Mouse (Mus musculus): ENCODE measurements around the gene Ankzf1. TPM values are rescaled to one million over a fixed set of nuclear protein-coding genes. Genes with fewer than 3 reads are reported as not detected.

Gene Ankzf1
- polyA plus RNA-seq, 1 experiment from 2014 or later, result 23.2 TPM

GRCm38 (mm10) chr1:75216797-75217585 is 25.0 kb downstream of the Ankzf1 start:
- Histone ChIP-seq H3K4me3 (no peak overlapping the region), H3K27ac (no peak overlapping the region), H3K9ac (no peak overlapping the region), H3K27me3 (peaks cover 49% of the 10 kb centered on the region), H3K4me2 (0 out of 2 replicates have a peak overlapping the region, but pooled peaks have one; percentile 92), H3K9me3 (no peaks in the 10 kb centered on the region), H3K4me1 (peaks cover 39% of the 10 kb centered on the region), H3K36me3 (peaks cover 30% of the 10 kb centered on the region; the same call in 1 of the 2 replicates)
- ATAC-seq (ENCODE audit: borderline replicate concordance, extremely low read depth, low FRiP score, low TSS enrichment), result no peak
- 66% methylated on average over 13 of the region's 13 CpGs for WGBS

DNA sequence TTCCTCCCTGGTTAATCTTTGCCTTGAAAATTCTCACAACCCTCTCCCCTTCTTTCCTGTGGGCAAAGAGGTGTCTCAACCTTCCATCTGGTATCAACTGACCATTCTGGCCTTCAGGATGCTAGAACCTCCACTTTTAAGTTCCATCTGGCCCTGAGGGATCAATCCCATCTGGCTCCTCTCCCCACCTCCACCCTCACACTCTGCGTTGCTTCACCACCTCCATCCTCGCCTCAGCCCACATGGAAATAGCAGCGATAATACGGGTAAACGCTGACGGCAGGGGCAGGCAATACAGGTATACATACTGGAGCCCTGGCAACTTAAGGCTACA is 25.9 kb downstream of the Ankzf1 start:
- 1% methylated on average over 6 of the region's 6 CpGs for WGBS
- Histone ChIP-seq H3K4me1 (peaks cover 32% of the 10 kb centered on the region), H3K9me3 (no peaks in the 10 kb centered on the region), H3K36me3 (peaks cover 25% of the 10 kb centered on the region; the same call in 1 of the 2 replicates), H3K4me3 (peak overlapping the region; percentile 51), H3K9ac (0 out of 2 replicates have a peak overlapping the region, but pooled peaks have one; percentile 38), H3K27me3 (peaks cover 49% of the 10 kb centered on the region), H3K27ac (no peak overlapping the region), H3K4me2 (peak overlapping the region; percentile 92)
- no peak for ATAC-seq (ENCODE audit: borderline replicate concordance, extremely low read depth, low FRiP score, low TSS enrichment)

- Histone ChIP-seq H3K27me3 (peaks cover 49% of the 10 kb centered on the region), H3K4me1 (peaks cover 32% of the 10 kb centered on the region), H3K4me3 (peak overlapping the region; percentile 51), H3K9ac (peak overlapping the region; percentile 38), H3K9me3 (no peaks in the 10 kb centered on the region), H3K4me2 (peak overlapping the region; percentile 92), H3K36me3 (peaks cover 20% of the 10 kb centered on the region; the same call in 1 of the 2 replicates), H3K27ac (no peak overlapping the region)
- peak; percentile 36; the same call in 1 of the 2 replicates for ATAC-seq (ENCODE audit: borderline replicate concordance, extremely low read depth, low FRiP score, low TSS enrichment)
- WGBS, result under 1% methylated on average over 38 of the region's 38 CpGs
These were observed 26.5 kb downstream of the Ankzf1 start for GRCm38 (mm10) chr1:75218227-75219001.

DNA sequence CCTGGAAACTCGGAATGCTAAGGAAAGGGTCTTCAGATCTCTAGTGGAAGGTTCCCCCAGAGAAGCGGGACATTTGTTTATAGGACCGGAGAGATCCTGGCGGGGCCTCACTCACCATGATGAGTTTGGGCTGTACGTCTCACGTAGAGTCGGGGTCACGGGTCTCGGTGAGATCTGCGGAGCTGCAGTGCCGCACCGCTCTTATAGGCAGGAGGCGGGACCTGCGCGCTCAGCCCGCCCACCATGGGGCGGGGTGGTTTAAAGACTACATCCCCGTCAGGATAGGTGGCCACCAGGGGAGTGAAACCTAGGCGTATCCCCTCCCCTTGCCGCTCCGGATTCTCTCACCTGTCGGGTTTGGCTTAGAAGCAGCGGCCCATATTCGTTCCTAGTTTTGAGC is 27.1 kb downstream of the Ankzf1 start:
- Histone ChIP-seq H3K4me2 (peak overlapping the region; percentile 92), H3K27me3 (peaks cover 49% of the 10 kb centered on the region), H3K9me3 (no peaks in the 10 kb centered on the region), H3K9ac (peak overlapping the region; percentile 38), H3K4me1 (peaks cover 26% of the 10 kb centered on the region), H3K27ac (no peak overlapping the region), H3K4me3 (peak overlapping the region; percentile 51), H3K36me3 (peaks cover 13% of the 10 kb centered on the region; the same call in 1 of the 2 replicates)
- WGBS, result 1% methylated on average over 24 of the region's 24 CpGs
- ATAC-seq (ENCODE audit: borderline replicate concordance, extremely low read depth, low FRiP score, low TSS enrichment), result peak; percentile 89

GRCm38 (mm10) chr1:75219531-75219930 is 27.6 kb downstream of the Ankzf1 start, which contains the start of gene Tuba4a:
Gene Tuba4a (minus strand): TSS chr1:75219865.
- Histone ChIP-seq H3K36me3 (peaks cover 9% of the 10 kb centered on the region; the same call in 1 of the 2 replicates), H3K9me3 (no peaks in the 10 kb centered on the region), H3K27me3 (peaks cover 49% of the 10 kb centered on the region), H3K4me2 (peak within 1 kb of the TSS; percentile 92), H3K4me1 (peaks cover 21% of the 10 kb centered on the region), H3K27ac (no peak within 1 kb of the TSS), H3K4me3 (peak within 1 kb of the TSS; percentile 51), H3K9ac (peak within 1 kb of the TSS; percentile 38)
- under 1% methylated on average over 34 of the region's 34 CpGs for WGBS
- ATAC-seq (ENCODE audit: borderline replicate concordance, extremely low read depth, low FRiP score, low TSS enrichment), result peak; percentile 32; the same call in 1 of the 2 replicates

DNA sequence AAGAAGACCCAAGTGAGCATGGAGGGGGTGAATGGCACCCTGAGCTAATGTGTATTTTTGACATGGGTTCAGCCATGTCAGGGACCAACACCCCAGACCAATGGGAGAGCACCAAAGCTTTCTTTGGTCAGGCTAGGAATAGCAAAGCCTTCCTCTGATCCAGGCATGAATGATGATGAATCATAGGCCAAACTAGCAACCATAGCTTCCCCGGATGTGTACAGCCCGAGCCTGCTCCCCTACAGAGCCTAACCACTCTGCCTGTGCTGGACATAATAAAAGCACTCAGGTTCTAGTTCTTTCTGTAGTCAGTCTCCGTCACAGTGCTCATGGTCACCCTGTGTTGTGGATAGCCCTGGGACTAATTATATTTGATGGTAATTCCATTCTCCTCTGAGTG is 29.6 kb downstream of the Ankzf1 start:
- H3K4me1 ChIP-seq, result peaks cover 20% of the 10 kb centered on the region
- no peak overlapping the region for H3K27ac ChIP-seq
- H3K9me3 ChIP-seq, result no peaks in the 10 kb centered on the region
- no peak overlapping the region for H3K4me2 ChIP-seq
- peaks cover 49% of the 10 kb centered on the region for H3K27me3 ChIP-seq
- no peak overlapping the region for H3K9ac ChIP-seq
- no peak overlapping the region for H3K4me3 ChIP-seq
- H3K36me3 ChIP-seq, result no peaks in the 10 kb centered on the region
- ATAC-seq (ENCODE audit: borderline replicate concordance, extremely low read depth, low FRiP score, low TSS enrichment), result no peak
- WGBS, result 72% methylated on average over 3 of the region's 3 CpGs

GRCm38 (mm10) chr1:75222926-75223325 is 31.0 kb downstream of the Ankzf1 start:
- Histone ChIP-seq H3K4me3 (no peak overlapping the region), H3K27ac (no peak overlapping the region), H3K9me3 (no peaks in the 10 kb centered on the region), H3K27me3 (peaks cover 38% of the 10 kb centered on the region), H3K4me1 (peaks cover 17% of the 10 kb centered on the region), H3K4me2 (no peak overlapping the region), H3K9ac (no peak overlapping the region), H3K36me3 (no peaks in the 10 kb centered on the region)
- no peak for ATAC-seq (ENCODE audit: borderline replicate concordance, extremely low read depth, low FRiP score, low TSS enrichment)
- WGBS, result 70% methylated on average over 6 of the region's 6 CpGs

DNA sequence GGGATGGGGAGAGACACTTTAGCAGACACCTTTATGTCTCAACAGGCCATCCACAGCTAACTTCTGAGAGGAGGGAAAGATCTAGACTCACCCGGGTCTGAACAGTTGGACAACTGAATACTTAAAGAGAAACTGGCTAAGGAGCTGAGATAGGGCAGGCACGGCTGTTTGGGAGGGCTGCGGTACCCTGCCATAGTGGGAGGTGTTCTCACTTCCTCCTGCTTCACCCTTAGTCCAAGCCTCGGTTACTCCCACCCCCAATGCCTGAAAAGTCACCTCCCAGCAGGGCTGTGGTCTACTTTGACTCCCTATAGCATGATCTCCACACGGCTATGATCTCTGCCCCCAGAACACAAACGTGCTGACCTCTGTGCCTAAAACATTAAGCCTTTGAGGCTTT is 31.6 kb downstream of the Ankzf1 start:
- Histone ChIP-seq H3K27ac (no peak overlapping the region), H3K4me3 (no peak overlapping the region), H3K4me2 (no peak overlapping the region), H3K27me3 (peaks cover 32% of the 10 kb centered on the region), H3K9me3 (no peaks in the 10 kb centered on the region), H3K36me3 (no peaks in the 10 kb centered on the region), H3K4me1 (peaks cover 11% of the 10 kb centered on the region), H3K9ac (no peak overlapping the region)
- WGBS, result 52% methylated on average over 6 of the region's 6 CpGs
- ATAC-seq (ENCODE audit: borderline replicate concordance, extremely low read depth, low FRiP score, low TSS enrichment), result no peak

GRCm38 (mm10) chr1:75225473-75225872 is 33.5 kb downstream of the Ankzf1 start:
- H3K4me2 ChIP-seq, result no peak overlapping the region
- WGBS, result 46% methylated on average over 3 of the region's 3 CpGs
- no peak overlapping the region for H3K27ac ChIP-seq
- H3K4me3 ChIP-seq, result no peak overlapping the region
- H3K27me3 ChIP-seq, result peaks cover 13% of the 10 kb centered on the region
- no peak overlapping the region for H3K9ac ChIP-seq
- no peaks in the 10 kb centered on the region for H3K9me3 ChIP-seq
- ATAC-seq (ENCODE audit: borderline replicate concordance, extremely low read depth, low FRiP score, low TSS enrichment), result no peak
- H3K4me1 ChIP-seq, result no peaks in the 10 kb centered on the region
- no peaks in the 10 kb centered on the region for H3K36me3 ChIP-seq

- 43% methylated on average over 2 of the region's 2 CpGs for WGBS
- peaks cover 6% of the 10 kb centered on the region; the same call in 1 of the 2 replicates for H3K27me3 ChIP-seq
- H3K4me3 ChIP-seq, result no peak overlapping the region
- no peak overlapping the region for H3K4me2 ChIP-seq
- H3K4me1 ChIP-seq, result no peaks in the 10 kb centered on the region
- no peak overlapping the region for H3K9ac ChIP-seq
- H3K9me3 ChIP-seq, result no peaks in the 10 kb centered on the region
- no peaks in the 10 kb centered on the region for H3K36me3 ChIP-seq
- no peak for ATAC-seq (ENCODE audit: borderline replicate concordance, extremely low read depth, low FRiP score, low TSS enrichment)
- H3K27ac ChIP-seq, result no peak overlapping the region
These were observed 34.2 kb downstream of the Ankzf1 start for GRCm38 (mm10) chr1:75226138-75226537.

DNA sequence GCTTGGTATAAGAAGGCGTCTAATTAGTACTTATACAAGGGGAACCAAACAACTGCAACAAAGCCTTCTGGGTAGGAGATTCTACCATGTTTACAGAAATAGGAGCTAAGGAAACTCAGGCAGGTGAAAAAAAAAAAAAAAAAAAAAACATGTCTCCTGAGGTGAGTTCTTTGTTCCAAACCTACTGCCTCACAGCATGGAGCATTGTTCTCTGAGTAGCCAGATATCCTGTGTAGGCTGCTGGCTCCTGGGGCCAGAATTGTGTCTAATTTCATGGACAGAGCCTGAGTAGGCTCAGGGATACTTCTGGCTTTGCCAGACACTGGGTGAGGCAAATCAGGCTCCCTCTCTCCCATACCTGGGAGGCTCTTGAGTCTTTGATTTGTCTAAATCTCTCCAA is 35.7 kb downstream of the Ankzf1 start:
- WGBS, result 59% methylated on average over 1 of the region's 1 CpGs
- Histone ChIP-seq H3K4me3 (no peak overlapping the region), H3K36me3 (no peaks in the 10 kb centered on the region), H3K4me1 (no peaks in the 10 kb centered on the region), H3K9ac (no peak overlapping the region), H3K9me3 (no peaks in the 10 kb centered on the region), H3K27ac (no peak overlapping the region), H3K27me3 (no peaks in the 10 kb centered on the region), H3K4me2 (no peak overlapping the region)
- ATAC-seq (ENCODE audit: borderline replicate concordance, extremely low read depth, low FRiP score, low TSS enrichment), result no peak

GRCm38 (mm10) chr1:75229158-75229557 is 37.2 kb downstream of the Ankzf1 start:
- no peak overlapping the region for H3K27ac ChIP-seq
- no peaks in the 10 kb centered on the region for H3K4me1 ChIP-seq
- no peaks in the 10 kb centered on the region for H3K36me3 ChIP-seq
- no peak overlapping the region for H3K4me3 ChIP-seq
- no peak overlapping the region for H3K4me2 ChIP-seq
- no peaks in the 10 kb centered on the region for H3K9me3 ChIP-seq
- H3K27me3 ChIP-seq, result no peaks in the 10 kb centered on the region
- WGBS, result 57% methylated on average over 4 of the region's 4 CpGs
- H3K9ac ChIP-seq, result no peak overlapping the region
- no peak for ATAC-seq (ENCODE audit: borderline replicate concordance, extremely low read depth, low FRiP score, low TSS enrichment)

Data from lung, embryonic 15.5 days (tissue).